Mouse (Mus musculus) lung, embryonic 14.5 days (tissue): ENCODE results near the gene Rph3al. TPM values are rescaled to one million over a fixed set of nuclear protein-coding genes. Genes with fewer than 3 reads are reported as not detected.

Experiments used
- ATAC-seq: fragments of 200-750 bp; cut with Nextera tagmentation; 2 replicates; pipeline ENCODE4 v1.8.0; 2017; ENCODE audit warnings: mild to moderate bottlenecking, moderate TSS enrichment, moderate library complexity; ENCODE audit not compliant: insufficient read depth
- DNase-seq: peaks from one replicate; pipeline ENCODE4 v3.0.0-alpha.2; 2015
- H3K27ac ChIP-seq: fragments of 300-500 bp; sonication (generic); 2 replicates; pipeline ENCODE4 v1.5.1; 2014; ENCODE audit warnings: low read depth, mild to moderate bottlenecking, moderate library complexity
- H3K27me3 ChIP-seq: fragments of 300-500 bp; sonication (generic); 2 replicates; pipeline ENCODE4 v1.6.1; 2014; ENCODE audit warnings: low read length, control low read depth; ENCODE audit not compliant: insufficient read depth
- H3K36me3 ChIP-seq: fragments of 300-500 bp; sonication (generic); 2 replicates; pipeline ENCODE4 v1.6.1; 2014; ENCODE audit warnings: control low read depth; ENCODE audit not compliant: insufficient read depth
- H3K4me1 ChIP-seq: fragments of 300-500 bp; sonication (generic); 2 replicates; pipeline ENCODE4 v1.6.1; 2014; ENCODE audit warnings: antibody characterized with exemption, control low read depth; ENCODE audit not compliant: insufficient read depth
- H3K4me2 ChIP-seq: fragments of 300-500 bp; sonication (generic); 2 replicates; pipeline ENCODE4 v1.6.1; 2014; ENCODE audit warnings: mild to moderate bottlenecking
- H3K4me3 ChIP-seq: fragments of 300-500 bp; sonication (generic); 2 replicates; pipeline ENCODE4 v1.5.1; 2014; ENCODE audit warnings: low read depth, low read length
- H3K9ac ChIP-seq: fragments of 300-500 bp; sonication (generic); 2 replicates; pipeline ENCODE4 v1.6.1; 2014
- H3K9me3 ChIP-seq: fragments of 300-500 bp; sonication (generic); 2 replicates; pipeline ENCODE4 v1.6.1; 2016; ENCODE audit warnings: low read depth, low read length, control low read depth
- CTCF ChIP-seq: IDR thresholded peaks from 2 replicates; pipeline ENCODE4 v1.5.1; 2016; ENCODE audit warnings: antibody characterized with exemption, low read depth
- WGBS: fragments of 180-500 bp; shearing (Covaris S2); extraction: QIAGEN DNeasy Blood & Tissue Kit; methylation state at CpG from one replicate; pipeline ENCODE4 v1.1.7; 2014; 5-methylcytosine and 5-hydroxymethylcytosine counted together
- polyA plus RNA-seq: library from polyadenylated mRNA; unstranded; fragments of >200 nt; fragmentation: Nextera tagmentation; extraction: Ambion mirVana; gene quantifications from 2 replicates; pipeline ENCODE4 v1.2.1, GENCODE M21; 2014

Gene Rph3al
- 5.3 and 6.7 TPM in 2 replicates for polyA plus RNA-seq

- H3K27ac ChIP-seq: peak within 1 kb of the TSS; percentile 38
- no peaks in the 10 kb centered on the region for H3K36me3 ChIP-seq
- peaks cover 25% of the 10 kb centered on the region for H3K4me1 ChIP-seq
- H3K9me3 ChIP-seq: no peaks in the 10 kb centered on the region
- no peak within 1 kb of the TSS; the same call in 1 of the 2 replicates for H3K4me3 ChIP-seq
- DNase-seq: peak; percentile 15
- H3K4me2 ChIP-seq: peak within 1 kb of the TSS; percentile 46
- no peak for TF ChIP-seq CTCF
- 46% methylated on average over 6 of the region's 6 CpGs for WGBS
- no peak for ATAC-seq
- H3K9ac ChIP-seq: peak within 1 kb of the TSS; percentile 7; the same call in 1 of the 2 replicates
- no peaks in the 10 kb centered on the region for H3K27me3 ChIP-seq
Measured at GRCm38 (mm10) chr11:75938379-75938906, at the start of gene Rph3al. Gene Rph3al (minus strand): TSS chr11:75938429.

DNA sequence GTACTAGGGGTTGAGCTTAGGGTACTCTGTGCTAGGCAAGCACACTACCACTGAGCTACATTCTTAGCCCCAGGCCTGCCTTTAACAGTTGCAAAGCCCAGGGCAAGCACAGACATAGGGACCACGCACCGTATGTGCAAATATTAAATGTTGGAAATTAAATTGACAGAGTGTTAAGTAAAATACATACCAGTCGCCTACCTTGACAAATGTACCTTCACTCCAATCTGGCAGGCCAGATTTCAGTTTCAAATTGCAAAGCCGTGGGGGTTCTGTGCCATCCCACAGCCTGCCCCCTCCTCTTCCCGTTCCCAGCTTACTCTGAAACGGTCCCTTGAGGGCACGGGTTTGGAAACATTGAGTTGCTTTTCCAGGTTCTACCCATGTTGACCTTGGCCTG is 47.7 kb upstream of the Rph3al start:
- no peak for TF ChIP-seq CTCF
- DNase-seq (no peak), ATAC-seq (no peak)
- Histone ChIP-seq H3K4me3 (no peak overlapping the region), H3K4me1 (no peaks in the 10 kb centered on the region), H3K4me2 (no peak overlapping the region), H3K27me3 (no peaks in the 10 kb centered on the region), H3K9ac (no peak overlapping the region), H3K9me3 (no peaks in the 10 kb centered on the region; the same call in 1 of the 2 replicates), H3K27ac (no peak overlapping the region), H3K36me3 (no peaks in the 10 kb centered on the region)
- 61% methylated on average over 7 of the region's 7 CpGs for WGBS

DNA sequence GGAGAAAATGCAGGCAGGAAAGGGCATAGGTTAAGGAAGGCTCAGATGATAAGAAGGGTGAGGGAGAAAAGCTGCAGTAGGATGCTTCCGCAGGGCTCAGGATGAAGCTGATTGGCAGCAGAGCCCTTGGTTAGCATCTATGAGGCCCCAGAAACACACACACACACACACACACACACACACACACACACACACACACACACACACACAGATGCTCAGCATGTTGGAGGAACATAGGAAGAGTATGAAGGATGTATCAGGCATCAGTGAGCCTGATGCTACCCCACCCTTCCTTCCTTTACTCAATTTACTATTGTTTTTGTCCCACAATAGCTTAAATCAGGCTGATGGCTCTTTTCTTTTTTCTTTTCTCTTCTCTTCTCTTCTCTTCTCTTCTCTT is 46.4 kb upstream of the Rph3al start:
- WGBS: 35% methylated on average over 1 of the region's 1 CpGs
- no peak overlapping the region for H3K9ac ChIP-seq
- DNase-seq: no peak
- no peaks in the 10 kb centered on the region; the same call in 1 of the 2 replicates for H3K9me3 ChIP-seq
- H3K27ac ChIP-seq: no peak overlapping the region
- H3K27me3 ChIP-seq: no peaks in the 10 kb centered on the region
- H3K4me2 ChIP-seq: no peak overlapping the region
- H3K4me3 ChIP-seq: no peak overlapping the region
- TF ChIP-seq CTCF: no peak
- no peaks in the 10 kb centered on the region for H3K36me3 ChIP-seq
- no peak for ATAC-seq
- H3K4me1 ChIP-seq: no peaks in the 10 kb centered on the region

DNA sequence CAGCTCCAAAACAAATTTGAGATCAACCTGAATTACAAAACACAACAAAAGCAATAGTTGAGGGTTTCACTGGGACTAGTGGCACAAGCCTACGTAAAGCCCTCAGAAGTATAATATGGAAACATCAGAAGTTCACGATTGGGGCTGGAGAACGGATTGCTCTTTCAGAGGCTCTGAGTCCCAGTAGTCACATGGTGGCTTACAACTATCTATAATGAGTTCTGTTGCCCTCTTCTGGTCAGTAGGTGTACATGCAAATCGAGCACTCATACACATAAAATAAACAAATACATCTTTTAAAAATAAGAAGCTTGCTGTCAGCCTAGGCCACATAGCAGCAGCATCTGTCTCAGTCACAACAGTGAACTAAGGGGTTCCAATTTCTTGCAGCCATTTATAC is 45.0 kb upstream of the Rph3al start:
- peak; percentile 55 for DNase-seq

GRCm38 (mm10) chr11:75980413-75980812 is 42.2 kb upstream of the Rph3al start:
- H3K4me3 ChIP-seq: no peak overlapping the region
- H3K27me3 ChIP-seq: no peaks in the 10 kb centered on the region
- H3K36me3 ChIP-seq: no peaks in the 10 kb centered on the region
- no peak overlapping the region for H3K9ac ChIP-seq
- DNase-seq (no peak), ATAC-seq (no peak)
- H3K4me1 ChIP-seq: no peaks in the 10 kb centered on the region
- TF ChIP-seq CTCF: no peak
- no peaks in the 10 kb centered on the region; the same call in 1 of the 2 replicates for H3K9me3 ChIP-seq
- no peak overlapping the region for H3K4me2 ChIP-seq
- H3K27ac ChIP-seq: no peak overlapping the region
- WGBS: 32% methylated on average over 2 of the region's 2 CpGs

More for the DNA sequence above, 45.0 kb upstream of the Rph3al start:
- Histone ChIP-seq H3K9me3 (no peaks in the 10 kb centered on the region; the same call in 1 of the 2 replicates), H3K4me3 (no peak overlapping the region), H3K4me1 (no peaks in the 10 kb centered on the region), H3K27ac (no peak overlapping the region), H3K36me3 (no peaks in the 10 kb centered on the region), H3K27me3 (no peaks in the 10 kb centered on the region), H3K4me2 (no peak overlapping the region), H3K9ac (no peak overlapping the region)
- 75% methylated on average over 4 of the region's 4 CpGs for WGBS
- ATAC-seq: no peak
- peak; percentile 38; the same call in 1 of the 2 replicates for TF ChIP-seq CTCF

- Histone ChIP-seq H3K9ac (no peak overlapping the region), H3K9me3 (peaks cover 4% of the 10 kb centered on the region; the same call in 1 of the 2 replicates), H3K27me3 (no peaks in the 10 kb centered on the region), H3K4me3 (no peak overlapping the region), H3K27ac (no peak overlapping the region), H3K4me1 (no peaks in the 10 kb centered on the region), H3K36me3 (no peaks in the 10 kb centered on the region), H3K4me2 (no peak overlapping the region)
- DNase-seq (no peak), ATAC-seq (no peak)
- WGBS: 62% methylated on average over 6 of the region's 6 CpGs
- no peak for TF ChIP-seq CTCF
Measured at GRCm38 (mm10) chr11:75978051-75978450, 39.8 kb upstream of the Rph3al start.

- Histone ChIP-seq H3K4me3 (no peak overlapping the region), H3K9me3 (peaks cover 4% of the 10 kb centered on the region; the same call in 1 of the 2 replicates), H3K9ac (no peak overlapping the region), H3K27ac (no peak overlapping the region), H3K4me1 (no peaks in the 10 kb centered on the region), H3K4me2 (no peak overlapping the region), H3K36me3 (no peaks in the 10 kb centered on the region), H3K27me3 (no peaks in the 10 kb centered on the region)
- WGBS: 31% methylated on average over 8 of the region's 8 CpGs
- ATAC-seq (no peak), DNase-seq (no peak)
- TF ChIP-seq CTCF: no peak
Measured at GRCm38 (mm10) chr11:75976748-75977147, 38.5 kb upstream of the Rph3al start.
